ENCODE assay signal across 26 mouse cellular contexts in genomic region chr11:118982593-118983113, GRCm38 (mm10). TPM values are rescaled to one million over a fixed set of nuclear protein-coding genes. Genes with fewer than 3 reads are reported as not detected.
DNase-seq lines count a peak whose midpoint lies in the region; ATAC-seq and TF ChIP-seq lines count a peak whose summit lies in the region.
"Had no signal": no experiment of that assay in that cellular context is flagged by ENCODE, and none has a peak within 500 bp of the region (broad histone marks: within the 10 kb centered on the region; RNA-seq: fewer than 3 reads in every experiment).

No protein-coding gene starts in this region.

- H3K27me3 ChIP-seq in midbrain, embryonic 13.5 days = peaks cover 6% of the 10 kb centered on the region
- H3K27me3 ChIP-seq in midbrain, embryonic 16.5 days (ENCODE audit: control insufficient read depth, insufficient read depth, low read depth, low read length) = 0 out of 2 replicates have a peak, but pooled peaks cover 4% of the 10 kb centered on the region
- H3K27me3 ChIP-seq in intestine, postnatal 0 days (replicated peaks; ENCODE audit: control insufficient read depth, insufficient read depth, low read length) = no peaks in the 10 kb centered on the region

- no peak overlapping the region for H3K27ac ChIP-seq in midbrain, embryonic 13.5 days
- H3K27ac ChIP-seq in midbrain, embryonic 16.5 days (ENCODE audit: low read length) = no peak overlapping the region
- H3K27ac ChIP-seq in intestine, postnatal 0 days (ENCODE audit: low read depth, low read length) = peak overlapping the region; percentile 78
- H3K27ac ChIP-seq: embryonic facial prominence, embryonic 13.5 days; forebrain, embryonic 12.5 days; heart, embryonic 15.5 days; hindbrain, embryonic 10.5 days; hindbrain, embryonic 14.5 days had no signal

- H3K4me2 ChIP-seq in midbrain, embryonic 13.5 days (replicated peaks) = no peak overlapping the region
- H3K4me2 ChIP-seq in midbrain, embryonic 16.5 days (ENCODE audit: low read length) = no peak overlapping the region
- H3K4me2 ChIP-seq in intestine, postnatal 0 days (replicated peaks; ENCODE audit: low read depth) = peak overlapping the region; percentile 30; the same call in 1 of the 2 replicates
- H3K4me2 ChIP-seq: embryonic facial prominence, embryonic 13.5 days; forebrain, embryonic 12.5 days; heart, embryonic 11.5 days; heart, embryonic 15.5 days; hindbrain, embryonic 14.5 days had no signal

- peak; percentile 6 for DNase-seq in adrenal gland, adult 2 months
- no peak for DNase-seq in adrenal gland, postnatal 10 days
- DNase-seq in MN1 (ENCODE audit: low spot score) = peak; percentile 16
- no peak for DNase-seq in embryo, embryonic 11 days
- DNase-seq in cerebellum, adult 9-10 months = no peak
- DNase-seq: adrenal gland, postnatal 25 days; B cell, adult 2 months; cerebellum, adult 2 months; cerebellum, postnatal 14 days; gastrocnemius, postnatal 10 days; heart, adult 18-20 months had no signal

- H3K4me1 ChIP-seq in midbrain, embryonic 13.5 days (replicated peaks) = peaks cover 18% of the 10 kb centered on the region
- peaks cover 6% of the 10 kb centered on the region; the same call in 1 of the 2 replicates for H3K4me1 ChIP-seq in midbrain, embryonic 16.5 days (ENCODE audit: control insufficient read depth, insufficient read depth, low read length)
- H3K4me1 ChIP-seq in intestine, postnatal 0 days (replicated peaks; ENCODE audit: control insufficient read depth, insufficient read depth, low read length) = no peaks in the 10 kb centered on the region
- H3K4me1 ChIP-seq: heart, embryonic 15.5 days had no signal

- no peak overlapping the region for H3K4me3 ChIP-seq in midbrain, embryonic 13.5 days (replicated peaks)
- no peak overlapping the region for H3K4me3 ChIP-seq in midbrain, embryonic 16.5 days (ENCODE audit: low read depth, low read length)
- H3K4me3 ChIP-seq in intestine, postnatal 0 days (ENCODE audit: low read depth, low read length) = no peak overlapping the region
- H3K4me3 ChIP-seq: embryonic facial prominence, embryonic 13.5 days; forebrain, embryonic 12.5 days; heart, embryonic 15.5 days; hindbrain, embryonic 10.5 days had no signal

- no peak for TF ChIP-seq CTCF in intestine, postnatal 0 days (IDR thresholded peaks at IDR 0.05; ENCODE audit: low read depth)

- H3K36me3 ChIP-seq in midbrain, embryonic 13.5 days = no peaks in the 10 kb centered on the region
- no peaks in the 10 kb centered on the region for H3K36me3 ChIP-seq in midbrain, embryonic 16.5 days (ENCODE audit: control insufficient read depth, insufficient read depth, low read length)
- H3K36me3 ChIP-seq in intestine, postnatal 0 days (ENCODE audit: control insufficient read depth, insufficient read depth) = no peaks in the 10 kb centered on the region
- H3K36me3 ChIP-seq: embryonic facial prominence, embryonic 13.5 days; forebrain, embryonic 12.5 days; G1E; heart, embryonic 15.5 days; hindbrain, embryonic 10.5 days had no signal

- 36% methylated on average over 12 of the region's 12 CpGs for WGBS in midbrain, embryonic 13.5 days
- 44% methylated on average over 12 of the region's 12 CpGs for WGBS in midbrain, embryonic 16.5 days
- WGBS in intestine, postnatal 0 days = 26% methylated on average over 12 of the region's 12 CpGs

- H3K9me3 ChIP-seq in midbrain, embryonic 13.5 days = no peaks in the 10 kb centered on the region
- H3K9me3 ChIP-seq in midbrain, embryonic 16.5 days (replicated peaks; ENCODE audit: control insufficient read depth, low read length, poor library complexity, severe bottlenecking) = no peaks in the 10 kb centered on the region
- no peaks in the 10 kb centered on the region for H3K9me3 ChIP-seq in intestine, postnatal 0 days (ENCODE audit: control insufficient read depth)
- H3K9me3 ChIP-seq: embryonic facial prominence, embryonic 13.5 days; forebrain, embryonic 12.5 days; heart, embryonic 15.5 days; hindbrain, embryonic 10.5 days had no signal

- H3K9ac ChIP-seq in midbrain, embryonic 13.5 days (replicated peaks) = 0 out of 2 replicates have a peak overlapping the region, but pooled peaks have one; percentile 3
- no peak overlapping the region for H3K9ac ChIP-seq in midbrain, embryonic 16.5 days (ENCODE audit: low read depth, low read length)
- H3K9ac ChIP-seq in intestine, postnatal 0 days (ENCODE audit: low read depth, low read length) = no peak overlapping the region
- H3K9ac ChIP-seq: embryonic facial prominence, embryonic 13.5 days; forebrain, embryonic 12.5 days; heart, embryonic 15.5 days; hindbrain, embryonic 14.5 days had no signal

- 0 out of 2 replicates have a peak, but pooled peaks have one; percentile 53 for ATAC-seq in midbrain, embryonic 13.5 days
- ATAC-seq in midbrain, embryonic 16.5 days = no peak
- ATAC-seq in intestine, postnatal 0 days = peak; percentile 54
- ATAC-seq: CD4-positive, CD25-positive, alpha-beta regulatory T cell, adult 4 months; forebrain, embryonic 16.5 days had no signal

RNA-seq across cellular contexts. Expression of gene Enpp7, which starts 5.3 kb away (rescaled TPM):
- not detected for total RNA-seq in adrenal gland, adult 2 months (2021)
- not detected in 2 replicates for polyA plus RNA-seq in adrenal gland, adult 2 months (2012; rRNA removed)
- total RNA-seq in adrenal gland, postnatal 10 days (2021) = not detected
- polyA plus RNA-seq in midbrain, embryonic 13.5 days (2015; fragmentation: Nextera tagmentation; extraction: Ambion mirVana) = not detected in 2 replicates
- polyA plus RNA-seq in midbrain, embryonic 16.5 days (2015; fragmentation: Nextera tagmentation; extraction: Ambion mirVana) = not detected in 2 replicates
- polyA plus RNA-seq in intestine, postnatal 0 days (2015; fragmentation: Nextera tagmentation; extraction: Ambion mirVana) = 30.9 and 32.3 TPM in 2 replicates
- total RNA-seq: adrenal gland, postnatal 25 days; common myeloid progenitor, adult 5-6 weeks; G1E; gastrocnemius, postnatal 10 days; gastrocnemius, postnatal 4 days; heart, adult 18-20 months; heart, postnatal 25 days had no signal
- polyA plus RNA-seq: CD4-positive, CD25-positive, alpha-beta regulatory T cell, adult 4 months; cerebellum, adult 2 months; embryonic facial prominence, embryonic 13.5 days; forebrain, embryonic 12.5 days; forebrain, embryonic 16.5 days; G1E; heart, embryonic 11.5 days; heart, embryonic 15.5 days; hindbrain, embryonic 10.5 days; hindbrain, embryonic 14.5 days had no signal

RNA-seq across cellular contexts. Expression of gene Cbx2, which starts 40.1 kb away (rescaled TPM):
- 1 to 10 TPM; 5.1 to 5.3 TPM for total RNA-seq in adrenal gland, adult 2 months (2021)
- polyA plus RNA-seq in adrenal gland, adult 2 months (2012; rRNA removed) = 2.7 and 2.9 TPM in 2 replicates
- total RNA-seq in adrenal gland, postnatal 10 days (2021) = 1 to 10 TPM; 6.7 to 7.9 TPM
- polyA plus RNA-seq in midbrain, embryonic 13.5 days (2015; fragmentation: Nextera tagmentation; extraction: Ambion mirVana) = 34.7 and 35.5 TPM in 2 replicates
- polyA plus RNA-seq in midbrain, embryonic 16.5 days (2015; fragmentation: Nextera tagmentation; extraction: Ambion mirVana) = 13.3 and 18.0 TPM in 2 replicates
- 4.9 TPM in 2 replicates for polyA plus RNA-seq in intestine, postnatal 0 days (2015; fragmentation: Nextera tagmentation; extraction: Ambion mirVana)
- polyA plus RNA-seq: G1E had no signal

RNA-seq across cellular contexts. Expression of gene Cbx8, which starts 58.1 kb away (rescaled TPM):
- total RNA-seq in adrenal gland, adult 2 months (2021) = 10 to 100 TPM; 16.3 to 22.9 TPM
- 11.3 and 12.2 TPM in 2 replicates for polyA plus RNA-seq in adrenal gland, adult 2 months (2012; rRNA removed)
- 10 to 100 TPM in 1 of 2 experiments, 1 to 10 TPM in 1; 8.8 to 12.3 TPM for total RNA-seq in adrenal gland, postnatal 10 days (2021)
- polyA plus RNA-seq in midbrain, embryonic 13.5 days (2015; fragmentation: Nextera tagmentation; extraction: Ambion mirVana) = 9.8 and 15.2 TPM in 2 replicates
- polyA plus RNA-seq in midbrain, embryonic 16.5 days (2015; fragmentation: Nextera tagmentation; extraction: Ambion mirVana) = 8.5 and 8.6 TPM in 2 replicates
- 6.4 and 6.6 TPM in 2 replicates for polyA plus RNA-seq in intestine, postnatal 0 days (2015; fragmentation: Nextera tagmentation; extraction: Ambion mirVana)
- total RNA-seq: G1E had no signal
- polyA plus RNA-seq: G1E had no signal

Comparison
In these comparisons a context has a peak if more than half of its experiments do, and no peak if none do; other contexts are left out.
1. DNase-seq: peak in adrenal gland, adult 2 months (single experiment) and MN1 (single experiment); none in adrenal gland, postnatal 10 days (single experiment), embryo, embryonic 11 days (single experiment) and cerebellum, adult 9-10 months (single experiment).
2. RNA of gene Enpp7, which starts 5.3 kb away (polyA plus RNA-seq): 30.9 to 32.3 TPM in intestine, postnatal 0 days; not detected in adrenal gland, adult 2 months, not detected in midbrain, embryonic 13.5 days and not detected in midbrain, embryonic 16.5 days; every median in the first group is over 10 times any median in the second.